Mouse (Mus musculus) heart, adult 9 months (tissue): ENCODE results near the gene Dnajb8.

Experiments used
- DNase-seq, 2 experiments: peaks; one replicate each; pipeline ENCODE4 v3.0.0; 2022; ENCODE audit warnings: low spot score in 2 of 2

Gene Dnajb8

DNA sequence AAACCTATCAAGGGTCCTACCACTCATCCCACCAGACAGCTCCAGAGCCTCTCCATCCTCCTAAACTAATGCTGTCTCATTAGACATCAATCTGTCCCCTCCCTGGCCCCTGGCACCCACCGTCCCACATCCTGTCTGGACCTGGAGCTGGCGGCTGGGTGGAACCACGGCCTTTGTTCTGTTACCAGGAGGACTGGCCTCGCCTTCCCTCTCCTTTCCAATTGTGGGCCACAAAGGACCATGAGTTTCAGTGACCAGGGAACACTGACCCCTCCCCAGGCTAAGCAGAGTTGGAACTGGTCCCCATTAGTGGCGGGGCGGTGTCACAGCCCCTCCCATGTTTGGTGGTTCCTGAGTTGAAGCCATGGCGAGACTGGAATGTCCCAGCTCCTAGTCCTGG is 5.5 kb downstream of the Dnajb8 start:
- peak in 1 of 2 experiments; percentile 33 for DNase-seq

GRCm38 (mm10) chr6:88229221-88229620 is 7.2 kb downstream of the Dnajb8 start:
- DNase-seq, result no peak

DNA sequence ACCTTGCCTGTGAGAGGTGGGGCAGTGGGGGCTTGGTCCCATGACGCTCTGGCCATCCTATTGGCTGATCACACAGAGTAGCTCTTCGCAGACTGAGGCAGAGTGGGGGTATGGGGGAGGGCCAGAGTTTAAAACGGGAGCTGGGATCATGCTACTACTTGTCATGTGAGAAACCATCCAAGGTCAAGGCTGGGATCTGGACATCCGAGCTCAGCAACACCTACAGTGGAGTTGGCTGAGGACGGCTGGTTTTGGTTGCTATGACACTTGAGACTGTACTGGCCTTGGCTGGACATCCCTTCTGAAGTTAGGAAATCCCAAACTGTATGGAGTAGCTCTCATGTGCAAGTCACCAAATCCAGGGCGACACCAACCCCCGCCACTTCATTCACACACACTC is 9.8 kb downstream of the Dnajb8 start:
- no peak for DNase-seq

DNA sequence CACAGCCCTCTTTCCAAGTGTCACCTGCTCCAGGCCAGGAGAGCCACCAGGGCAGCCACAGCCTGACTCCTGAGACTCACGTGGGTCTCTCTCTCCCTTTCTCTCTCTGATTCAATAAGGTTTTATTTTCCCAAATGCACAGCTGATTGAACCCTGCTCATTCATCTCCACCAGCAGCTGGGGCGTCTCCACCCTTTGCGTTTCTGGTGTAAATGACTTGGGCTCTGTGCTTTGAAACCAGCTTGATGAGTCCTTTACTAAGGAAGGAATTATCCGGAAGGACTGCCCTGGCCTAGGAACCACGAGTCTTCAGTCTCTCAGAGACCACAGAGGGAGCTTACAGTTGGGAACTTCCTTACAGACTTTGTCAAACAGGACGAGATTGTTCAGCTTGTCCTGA is 10.2 kb downstream of the Dnajb8 start:
- no peak for DNase-seq

GRCm38 (mm10) chr6:88233996-88234395 is 11.9 kb downstream of the Dnajb8 start:
- DNase-seq, result no peak

GRCm38 (mm10) chr6:88235461-88235860 is 13.4 kb downstream of the Dnajb8 start:
- no peak for DNase-seq

- no peak for DNase-seq
These were observed 13.9 kb downstream of the Dnajb8 start for GRCm38 (mm10) chr6:88235983-88236382.

DNA sequence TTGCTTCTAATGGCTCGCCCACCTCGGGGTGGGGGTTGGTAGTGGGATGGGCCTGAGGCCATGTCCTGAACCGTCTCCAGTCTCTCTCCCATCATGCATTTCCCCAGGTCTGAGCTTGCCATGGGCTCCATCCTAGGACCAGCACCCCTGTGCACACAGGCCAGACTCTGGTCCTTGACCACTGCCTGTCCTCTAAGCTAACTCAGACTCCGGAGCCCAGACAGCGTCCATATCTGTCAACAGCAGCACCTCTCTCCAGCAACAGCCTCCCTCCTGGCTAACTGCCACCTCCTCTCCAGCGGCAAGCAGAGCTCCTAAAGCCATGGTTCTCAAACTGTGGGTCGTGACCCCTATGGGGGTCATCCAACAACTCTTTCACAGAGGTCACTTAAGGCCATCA is 14.4 kb downstream of the Dnajb8 start:
- no peak for DNase-seq

DNA sequence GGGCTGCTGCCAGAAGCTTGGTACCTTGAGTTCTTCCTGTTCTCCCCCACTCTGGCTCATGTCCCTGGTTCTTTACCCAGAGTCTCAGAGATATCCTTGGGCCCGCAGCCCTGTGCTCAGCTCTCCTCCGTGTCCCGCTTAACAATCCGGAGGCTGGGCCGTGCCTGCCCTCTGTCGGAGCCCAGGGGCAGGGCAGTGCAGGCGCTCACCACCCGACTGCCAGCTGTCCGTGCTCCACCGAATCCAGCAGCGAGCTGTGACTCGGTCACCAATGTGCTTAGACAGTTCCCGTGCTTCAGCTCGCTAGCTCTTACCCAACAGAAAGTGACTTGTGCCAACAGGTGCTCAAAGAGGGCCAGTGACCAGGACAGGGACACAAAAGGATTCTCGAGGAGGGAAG is 20.5 kb downstream of the Dnajb8 start:
- peak; percentile 30 to 44 for DNase-seq

DNA sequence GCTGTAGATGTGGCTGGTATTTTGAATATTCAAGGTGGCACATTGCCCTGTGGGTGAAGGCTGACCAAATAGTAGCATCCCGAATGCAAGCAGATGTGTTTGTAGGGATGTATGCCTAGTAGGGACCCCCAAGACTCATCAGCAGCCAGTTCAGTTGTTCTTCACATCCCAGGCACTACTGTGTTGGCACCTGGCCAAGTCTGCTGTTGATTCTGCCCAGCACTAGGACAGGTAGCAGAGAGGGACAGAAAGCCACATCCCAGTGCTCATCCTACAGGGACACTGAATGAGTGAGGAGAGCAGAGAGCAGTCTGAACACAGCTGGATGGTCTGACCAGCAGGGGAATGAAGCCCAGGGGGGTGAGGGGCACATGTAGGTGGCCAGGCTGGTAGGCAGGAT is 27.2 kb downstream of the Dnajb8 start:
- no peak for DNase-seq

DNA sequence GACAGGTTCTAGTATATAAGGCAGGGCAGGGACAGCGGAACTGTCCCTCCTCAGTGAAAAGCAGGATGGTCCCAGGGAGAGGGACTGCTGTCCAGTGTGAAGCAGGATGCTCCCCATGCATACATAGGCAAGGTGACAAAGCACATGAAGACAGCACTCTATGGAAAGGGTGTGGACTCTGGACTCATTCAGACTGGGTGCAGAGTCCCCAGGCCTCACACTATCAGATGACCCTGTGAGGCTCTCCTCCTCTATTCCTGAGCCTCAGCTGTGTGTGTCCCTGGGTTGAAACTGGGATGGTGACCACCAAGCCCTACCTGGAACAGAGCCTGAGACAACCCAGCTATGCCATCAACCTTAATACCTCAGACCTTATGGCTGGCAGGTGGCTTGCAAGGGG is 29.3 kb downstream of the Dnajb8 start:
- DNase-seq, result no peak

GRCm38 (mm10) chr6:88251798-88252478 is 29.9 kb downstream of the Dnajb8 start:
- no peak for DNase-seq

- no peak for DNase-seq
These were observed 32.0 kb downstream of the Dnajb8 start for GRCm38 (mm10) chr6:88254082-88254481.

GRCm38 (mm10) chr6:88255435-88255834 is 33.4 kb downstream of the Dnajb8 start:
- no peak for DNase-seq

DNA sequence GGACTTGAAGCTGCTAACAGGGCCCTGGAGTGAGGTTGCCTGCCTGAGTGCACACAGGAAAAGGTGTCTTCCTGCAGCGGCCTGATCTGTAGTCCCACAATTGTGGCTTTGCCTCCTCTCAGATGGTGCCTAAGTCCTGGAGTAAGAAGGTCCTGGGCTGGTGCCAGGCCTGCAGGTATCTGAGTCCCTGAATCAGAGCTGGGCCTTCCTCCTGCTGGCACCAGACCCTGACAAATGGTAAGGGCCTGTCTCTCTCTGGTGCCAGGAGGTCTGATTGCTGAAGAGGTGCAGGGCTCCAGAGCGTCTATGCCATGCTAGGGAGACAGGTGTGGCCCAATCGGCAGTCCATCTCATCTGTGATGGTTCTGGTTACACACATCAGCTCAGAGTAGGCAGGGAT is 37.6 kb downstream of the Dnajb8 start:
- DNase-seq, result no peak

- no peak for DNase-seq
These were observed 38.6 kb downstream of the Dnajb8 start for GRCm38 (mm10) chr6:88260645-88261044.

DNA sequence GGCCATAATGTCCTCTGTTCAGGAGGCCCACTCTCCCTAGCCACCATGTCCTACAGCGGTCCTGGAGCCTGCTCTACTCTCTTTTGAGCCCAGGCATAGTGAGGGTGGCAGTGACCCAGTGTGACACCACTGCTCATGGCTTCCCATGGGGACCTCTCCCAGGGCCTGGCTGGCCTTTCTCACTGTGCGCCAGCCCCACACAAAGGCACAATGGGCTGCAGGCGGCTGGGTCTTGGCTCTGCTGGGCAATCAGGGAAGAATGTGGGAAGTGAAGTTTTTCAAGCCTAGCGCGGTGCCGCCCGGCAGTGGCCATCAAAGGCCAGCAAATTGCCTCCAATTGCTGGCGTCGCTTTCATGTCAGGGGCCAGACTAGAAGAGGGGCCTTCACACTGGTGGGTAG is 40.1 kb downstream of the Dnajb8 start:
- DNase-seq, result no peak

GRCm38 (mm10) chr6:88265355-88265754 is 43.3 kb downstream of the Dnajb8 start:
- DNase-seq, result no peak

- no peak for DNase-seq
These were observed 44.0 kb downstream of the Dnajb8 start for GRCm38 (mm10) chr6:88266055-88266454.

GRCm38 (mm10) chr6:88267068-88267467 is 45.0 kb downstream of the Dnajb8 start:
- DNase-seq, result no peak

DNA sequence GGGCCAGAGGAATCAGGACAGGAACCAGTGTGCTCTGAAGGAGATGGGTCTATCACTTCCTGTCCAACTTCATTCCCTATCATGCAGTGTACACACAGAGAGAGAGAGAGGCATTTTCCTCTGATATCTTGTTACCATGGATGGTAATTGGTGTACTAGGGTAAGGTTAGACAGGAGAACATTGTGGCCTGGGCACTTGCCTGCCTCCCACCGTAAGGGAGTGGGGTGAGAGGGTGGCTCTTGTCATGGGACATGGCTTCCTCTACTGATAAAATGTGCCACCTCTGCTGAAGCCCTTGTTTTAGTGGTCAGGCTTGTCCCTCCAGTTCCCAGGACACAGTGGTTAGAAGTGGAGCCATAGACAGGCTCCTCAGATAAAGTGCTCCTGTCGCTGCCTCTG is 45.9 kb downstream of the Dnajb8 start:
- DNase-seq, result no peak

- no peak for DNase-seq
These were observed 52.6 kb downstream of the Dnajb8 start for GRCm38 (mm10) chr6:88274623-88275022.

GRCm38 (mm10) chr6:88276221-88276620 is 54.2 kb downstream of the Dnajb8 start:
- DNase-seq, result no peak

DNA sequence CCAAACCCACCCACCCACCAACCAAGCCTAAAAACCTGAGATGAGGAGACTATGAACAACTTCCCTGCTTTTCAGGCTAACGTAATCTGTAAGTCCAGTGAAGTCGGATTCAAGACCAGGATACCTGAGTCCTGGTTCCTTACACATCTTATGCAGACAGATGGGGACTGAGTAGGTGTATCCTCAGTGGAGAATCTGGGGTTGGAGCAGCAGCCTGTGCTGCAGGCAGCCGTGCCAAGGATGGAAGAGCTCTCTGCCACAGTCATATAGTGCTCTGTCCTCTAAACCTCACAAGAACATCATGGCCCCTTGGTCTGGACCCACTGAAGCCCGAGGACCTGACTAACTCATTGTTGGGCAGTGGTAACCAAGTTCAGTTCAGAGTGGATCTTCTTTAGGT is 55.2 kb downstream of the Dnajb8 start:
- DNase-seq, result no peak
